Mouse (Mus musculus): ENCODE results near the gene Lrpprc.

GRCm38 (mm10) chr17:84731361-84731760 lies 59.2 kb downstream of the Lrpprc start:
- no peak for TF ChIP-seq POLR2A (IDR thresholded peaks at IDR 0.05; ENCODE audit: low read depth, low read length)
- TF ChIP-seq CTCF (IDR thresholded peaks at IDR 0.05; ENCODE audit: extremely low read depth, insufficient read length, insufficient replicate concordance, low read depth, low read length), result no peak

All from small intestine, adult 2 months (tissue).